Mouse (Mus musculus) limb, embryonic 14.5 days (tissue): Measurements from ENCODE around the gene Ywhah. TPM values are rescaled to one million over a fixed set of nuclear protein-coding genes. Genes with fewer than 3 reads are reported as not detected.
A peak's percentile ranks its signal among the peaks of the same experiment; 100 is the strongest.

Source experiments
- ATAC-seq: fragments of 200-750 bp; cut with Nextera tagmentation; 2 replicates; pipeline ENCODE4 v1.8.0; 2017; ENCODE audit warnings: low read depth, moderate number of reproducible peaks, moderate TSS enrichment; ENCODE audit not compliant: low FRiP score
- DNase-seq: peaks from one replicate; pipeline ENCODE4 v3.0.0-alpha.2; 2015; ENCODE audit warnings: low spot score
- H3K27ac ChIP-seq: fragments of 300-500 bp; sonication (generic); replicated peaks from 2 replicates; pipeline ENCODE4 v1.5.1; 2014; ENCODE audit warnings: low read depth, mild to moderate bottlenecking, low read length, moderate library complexity, mixed read lengths
- H3K27me3 ChIP-seq: fragments of 300-500 bp; sonication (generic); 2 replicates; pipeline ENCODE4 v1.6.1; 2014; ENCODE audit warnings: low read length, mixed read lengths; ENCODE audit not compliant: control insufficient read depth, insufficient read depth
- H3K36me3 ChIP-seq: fragments of 300-500 bp; sonication (generic); 2 replicates; pipeline ENCODE4 v1.6.1; 2014; ENCODE audit warnings: mild to moderate bottlenecking, low read length, moderate library complexity, mixed read lengths; ENCODE audit not compliant: control insufficient read depth, insufficient read depth
- H3K4me1 ChIP-seq: fragments of 300-500 bp; sonication (generic); 2 replicates; pipeline ENCODE4 v1.6.1; 2014; ENCODE audit warnings: antibody characterized with exemption, low read length, mixed read lengths; ENCODE audit not compliant: control insufficient read depth, insufficient read depth
- H3K4me2 ChIP-seq: fragments of 300-500 bp; sonication (generic); replicated peaks from 2 replicates; pipeline ENCODE4 v1.6.1; 2014; ENCODE audit warnings: low read depth, mild to moderate bottlenecking, low read length, moderate library complexity; ENCODE audit not compliant: severe bottlenecking
- H3K4me3 ChIP-seq: fragments of 300-500 bp; sonication (generic); replicated peaks from 2 replicates; pipeline ENCODE4 v1.5.1; 2014; ENCODE audit warnings: low read length
- H3K9ac ChIP-seq: fragments of 300-500 bp; sonication (generic); 2 replicates; pipeline ENCODE4 v1.6.1; 2014; ENCODE audit warnings: mild to moderate bottlenecking, low read depth, low read length, moderate library complexity; ENCODE audit not compliant: severe bottlenecking
- H3K9me3 ChIP-seq: fragments of 300-500 bp; sonication (generic); 2 replicates; pipeline ENCODE4 v1.6.1; 2016; ENCODE audit warnings: low read length; ENCODE audit not compliant: control insufficient read depth
- POLR2A ChIP-seq: fragments of 200-500 bp; IDR thresholded peaks from 2 replicates; pipeline ENCODE4 v1.8.0; 2012; ENCODE audit warnings: inconsistent platforms, mild to moderate bottlenecking, moderate library complexity, borderline replicate concordance; ENCODE audit not compliant: insufficient read depth, insufficient read length; ENCODE audit errors: extremely low read depth
- WGBS: fragments of 180-500 bp; shearing (Covaris S2); extraction: QIAGEN DNeasy Blood & Tissue Kit; methylation state at CpG from one replicate; pipeline ENCODE4 v1.1.7; 2014; 5-methylcytosine and 5-hydroxymethylcytosine counted together
- polyA plus RNA-seq, 2 experiments: library from polyadenylated mRNA; depleted of rRNA in 1 of 2; stranded (reverse) in 1 of 2; unstranded in 1 of 2; fragments of >200 nt; fragmentation: Nextera tagmentation in 1 of 2; extraction: Ambion mirVana in 1 of 2; gene quantifications; 2 replicates each; pipeline versions ENCODE4 v1.2.1 to v1.2.3; 2012 to 2014

Gene Ywhah
- polyA plus RNA-seq, 2 experiments: 247 to 323 TPM

- 43% methylated on average over 15 of the region's 15 CpGs for WGBS
- no peaks in the 10 kb centered on the region for H3K27me3 ChIP-seq
- H3K36me3 ChIP-seq: no peaks in the 10 kb centered on the region
- no peaks in the 10 kb centered on the region for H3K9me3 ChIP-seq
- peaks cover 13% of the 10 kb centered on the region for H3K4me1 ChIP-seq
- ATAC-seq: no peak; the same call in 1 of the 2 replicates
- H3K9ac ChIP-seq: no peak overlapping the region
- no peak for DNase-seq
- H3K27ac ChIP-seq: no peak overlapping the region
- no peak overlapping the region for H3K4me2 ChIP-seq
- no peak overlapping the region for H3K4me3 ChIP-seq
- TF ChIP-seq POLR2A: no peak
These were observed 7.2 kb upstream of the Ywhah start for GRCm38 (mm10) chr5:33011132-33012106.

GRCm38 (mm10) chr5:33014096-33014495 lies 4.5 kb upstream of the Ywhah start:
- Histone ChIP-seq H3K4me3 (no peak overlapping the region), H3K9me3 (no peaks in the 10 kb centered on the region), H3K9ac (no peak overlapping the region), H3K27me3 (no peaks in the 10 kb centered on the region), H3K36me3 (no peaks in the 10 kb centered on the region), H3K27ac (no peak overlapping the region), H3K4me2 (no peak overlapping the region), H3K4me1 (peaks cover 18% of the 10 kb centered on the region)
- WGBS: 76% methylated on average over 1 of the region's 1 CpGs
- TF ChIP-seq POLR2A: no peak
- DNase-seq: no peak
- ATAC-seq: no peak

GRCm38 (mm10) chr5:33015579-33015978 lies 3.0 kb upstream of the Ywhah start:
- no peaks in the 10 kb centered on the region for H3K27me3 ChIP-seq
- H3K9me3 ChIP-seq: no peaks in the 10 kb centered on the region
- no peaks in the 10 kb centered on the region for H3K36me3 ChIP-seq
- no peak for TF ChIP-seq POLR2A
- ATAC-seq (no peak), DNase-seq (no peak)
- peaks cover 26% of the 10 kb centered on the region for H3K4me1 ChIP-seq
- no peak overlapping the region for H3K4me2 ChIP-seq
- no peak overlapping the region for H3K4me3 ChIP-seq
- WGBS: 59% methylated on average over 5 of the region's 5 CpGs
- no peak overlapping the region for H3K9ac ChIP-seq
- H3K27ac ChIP-seq: no peak overlapping the region

DNA sequence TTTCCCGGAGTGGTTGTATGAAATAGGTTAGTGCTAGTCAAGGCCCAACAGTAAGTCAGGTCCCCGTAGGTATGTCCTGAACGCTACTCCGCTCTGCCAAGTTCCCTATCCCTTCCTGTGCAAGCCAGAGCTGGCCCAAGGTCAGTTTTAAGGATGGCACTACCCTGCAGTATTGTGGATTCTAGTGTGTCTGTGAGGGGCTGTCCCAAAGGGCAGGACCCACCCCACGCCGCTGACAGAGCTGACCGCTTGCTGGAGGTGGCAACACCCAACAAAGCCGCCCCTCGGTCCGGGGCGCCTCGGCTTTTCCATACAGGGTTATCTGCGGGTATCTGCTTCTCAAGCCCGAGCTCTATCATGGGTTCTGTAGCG lies 441 bp upstream of the Ywhah start:
- Histone ChIP-seq H3K9ac (peak overlapping the region; percentile 84), H3K4me1 (peaks cover 21% of the 10 kb centered on the region), H3K4me2 (peak overlapping the region; percentile 91), H3K9me3 (no peaks in the 10 kb centered on the region), H3K4me3 (peak overlapping the region; percentile 83), H3K27ac (peak overlapping the region; percentile 90), H3K27me3 (no peaks in the 10 kb centered on the region), H3K36me3 (peaks cover 12% of the 10 kb centered on the region; the same call in 1 of the 2 replicates)
- peak; percentile 35; the same call in 1 of the 2 replicates for ATAC-seq
- no peak for TF ChIP-seq POLR2A
- peak; percentile 13 for DNase-seq
- WGBS: 4% methylated on average over 15 of the region's 15 CpGs

GRCm38 (mm10) chr5:33019426-33019821 lies 808 bp downstream of the Ywhah start:
- no peak for TF ChIP-seq POLR2A
- Histone ChIP-seq H3K4me3 (peak overlapping the region; percentile 83), H3K4me2 (peak overlapping the region; percentile 91), H3K27me3 (no peaks in the 10 kb centered on the region), H3K9me3 (no peaks in the 10 kb centered on the region), H3K36me3 (peaks cover 18% of the 10 kb centered on the region; the same call in 1 of the 2 replicates), H3K27ac (peak overlapping the region; percentile 99), H3K9ac (peak overlapping the region; percentile 93), H3K4me1 (peaks cover 21% of the 10 kb centered on the region)
- WGBS: 0% methylated on average over 10 of the region's 12 CpGs
- ATAC-seq (no peak), DNase-seq (no peak)
